Mouse (Mus musculus): ENCODE measurements around the gene Olfr1054. TPM values are rescaled to one million over a fixed set of nuclear protein-coding genes. Genes with fewer than 3 reads are reported as not detected.

Olfr1054 gene
- polyA plus RNA-seq, 1 experiment from 2014 or later: not detected

Other genes with a start within 250 kb of the Olfr1054 start
- not detected in 2 replicates for gene Olfr1037, start 248.0 kb downstream of the Olfr1054 start, polyA plus RNA-seq (2014; fragmentation: Nextera tagmentation; extraction: Ambion mirVana)
- not detected in 2 replicates for gene Olfr1039, start 199.5 kb downstream of the Olfr1054 start, polyA plus RNA-seq (2014; fragmentation: Nextera tagmentation; extraction: Ambion mirVana)
- gene Olfr1040, start 188.7 kb downstream of the Olfr1054 start, polyA plus RNA-seq (2014; fragmentation: Nextera tagmentation; extraction: Ambion mirVana): not detected in 2 replicates
- gene Olfr1042, start 173.6 kb downstream of the Olfr1054 start, polyA plus RNA-seq (2014; fragmentation: Nextera tagmentation; extraction: Ambion mirVana): not detected in 2 replicates
- not detected in 2 replicates for gene Olfr1043, start 167.9 kb downstream of the Olfr1054 start, polyA plus RNA-seq (2014; fragmentation: Nextera tagmentation; extraction: Ambion mirVana)
- not detected in 2 replicates for gene Olfr1044, start 157.6 kb downstream of the Olfr1054 start, polyA plus RNA-seq (2014; fragmentation: Nextera tagmentation; extraction: Ambion mirVana)
- not detected in 2 replicates for gene Olfr52, start 149.8 kb downstream of the Olfr1054 start, polyA plus RNA-seq (2014; fragmentation: Nextera tagmentation; extraction: Ambion mirVana)
- gene Olfr1045, start 132.4 kb downstream of the Olfr1054 start, polyA plus RNA-seq (2014; fragmentation: Nextera tagmentation; extraction: Ambion mirVana): not detected in 2 replicates
- gene Olfr1046, start 116.1 kb downstream of the Olfr1054 start, polyA plus RNA-seq (2014; fragmentation: Nextera tagmentation; extraction: Ambion mirVana): not detected in 2 replicates
- not detected in 2 replicates for gene Olfr1047, start 104.0 kb downstream of the Olfr1054 start, polyA plus RNA-seq (2014; fragmentation: Nextera tagmentation; extraction: Ambion mirVana)
- not detected in 2 replicates for gene Olfr1048, start 95.1 kb downstream of the Olfr1054 start, polyA plus RNA-seq (2014; fragmentation: Nextera tagmentation; extraction: Ambion mirVana)
- gene Olfr1049, start 77.1 kb downstream of the Olfr1054 start, polyA plus RNA-seq (2014; fragmentation: Nextera tagmentation; extraction: Ambion mirVana): not detected in 2 replicates
- gene Olfr1051, start 56.3 kb downstream of the Olfr1054 start, polyA plus RNA-seq (2014; fragmentation: Nextera tagmentation; extraction: Ambion mirVana): not detected in 2 replicates
- gene Olfr1052, start 43.0 kb downstream of the Olfr1054 start, polyA plus RNA-seq (2014; fragmentation: Nextera tagmentation; extraction: Ambion mirVana): not detected in 2 replicates
- gene Olfr1053, start 20.1 kb downstream of the Olfr1054 start, polyA plus RNA-seq (2014; fragmentation: Nextera tagmentation; extraction: Ambion mirVana): not detected in 2 replicates
- gene Olfr1055, start 14.9 kb upstream of the Olfr1054 start, polyA plus RNA-seq (2014; fragmentation: Nextera tagmentation; extraction: Ambion mirVana): not detected in 2 replicates
- gene Olfr1056, start 27.0 kb upstream of the Olfr1054 start, polyA plus RNA-seq (2014; fragmentation: Nextera tagmentation; extraction: Ambion mirVana): not detected in 2 replicates
- not detected in 2 replicates for gene Olfr1057, start 43.0 kb upstream of the Olfr1054 start, polyA plus RNA-seq (2014; fragmentation: Nextera tagmentation; extraction: Ambion mirVana)
- gene Olfr1058, start 53.1 kb upstream of the Olfr1054 start, polyA plus RNA-seq (2014; fragmentation: Nextera tagmentation; extraction: Ambion mirVana): not detected in 2 replicates
- not detected in 2 replicates for gene Olfr1061, start 78.6 kb upstream of the Olfr1054 start, polyA plus RNA-seq (2014; fragmentation: Nextera tagmentation; extraction: Ambion mirVana)
- gene Olfr1062, start 91.3 kb upstream of the Olfr1054 start, polyA plus RNA-seq (2014; fragmentation: Nextera tagmentation; extraction: Ambion mirVana): not detected in 2 replicates
- not detected in 2 replicates for gene Olfr1065, start 115.2 kb upstream of the Olfr1054 start, polyA plus RNA-seq (2014; fragmentation: Nextera tagmentation; extraction: Ambion mirVana)
- gene Olfr1066, start 120.8 kb upstream of the Olfr1054 start, polyA plus RNA-seq (2014; fragmentation: Nextera tagmentation; extraction: Ambion mirVana): not detected in 2 replicates
- not detected in 2 replicates for gene Olfr228, start 152.0 kb upstream of the Olfr1054 start, polyA plus RNA-seq (2014; fragmentation: Nextera tagmentation; extraction: Ambion mirVana)
- not detected in 2 replicates for gene Olfr1076, start 173.0 kb upstream of the Olfr1054 start, polyA plus RNA-seq (2014; fragmentation: Nextera tagmentation; extraction: Ambion mirVana)
- gene Olfr1079, start 207.0 kb upstream of the Olfr1054 start, polyA plus RNA-seq (2014; fragmentation: Nextera tagmentation; extraction: Ambion mirVana): not detected in 2 replicates
- gene Olfr1080, start 222.8 kb upstream of the Olfr1054 start, polyA plus RNA-seq (2014; fragmentation: Nextera tagmentation; extraction: Ambion mirVana): not detected in 2 replicates

Data from heart, embryonic 11.5 days (tissue).